Mouse (Mus musculus) myocyte (in vitro differentiated cells): Measurements from ENCODE around the gene Gpat2.

Experiments
- CEBPB ChIP-seq: IDR thresholded peaks from 2 replicates; pipeline ENCODE4 v1.6.1; 2011; ENCODE audit warnings: mild to moderate bottlenecking, moderate library complexity; ENCODE audit not compliant: poor library complexity, insufficient read depth, severe bottlenecking
- E2F4 ChIP-seq: IDR thresholded peaks from one replicate; pipeline ENCODE4 v1.6.1; 2011; ENCODE audit warnings: mild to moderate bottlenecking, control low read depth, moderate library complexity; ENCODE audit not compliant: insufficient read depth
- MAX ChIP-seq: IDR thresholded peaks from one replicate; pipeline ENCODE4 v1.6.1; 2011; ENCODE audit warnings: low read depth, mild to moderate bottlenecking, control low read depth
- MYOD1 ChIP-seq, 3 experiments: IDR thresholded peaks; one replicate each; pipeline ENCODE4 v1.6.1; 2011; ENCODE audit warnings: control low read depth in 2 of 3, low read depth in 2 of 3, mild to moderate bottlenecking in 2 of 3, moderate library complexity in 1 of 3; ENCODE audit not compliant: insufficient read length in 2 of 3, control insufficient read depth in 1 of 3
- MYOG ChIP-seq, 3 experiments: IDR thresholded peaks; one replicate each; pipeline ENCODE4 v1.6.1; 2011; ENCODE audit warnings: control low read depth in 2 of 3, low read depth in 2 of 3, mild to moderate bottlenecking in 2 of 3; ENCODE audit not compliant: insufficient read length in 2 of 3, control insufficient read depth in 1 of 3, insufficient read depth in 1 of 3
- POLR2A ChIP-seq: IDR thresholded peaks from one replicate; pipeline ENCODE4 v1.6.1; 2011; ENCODE audit warnings: low read depth, mild to moderate bottlenecking, control low read depth, moderate library complexity; ENCODE audit not compliant: insufficient read length
- POLR2AphosphoS2 ChIP-seq: IDR thresholded peaks from one replicate; pipeline ENCODE4 v1.6.1; 2011; ENCODE audit warnings: low read depth, control low read depth; ENCODE audit not compliant: insufficient read length
- REST ChIP-seq: IDR thresholded peaks from one replicate; pipeline ENCODE4 v1.6.1; 2011; ENCODE audit warnings: mild to moderate bottlenecking, control low read depth, moderate library complexity; ENCODE audit not compliant: insufficient read depth, insufficient read length
- SRF ChIP-seq: IDR thresholded peaks from one replicate; pipeline ENCODE4 v1.6.1; 2011; ENCODE audit warnings: low read depth; ENCODE audit not compliant: control insufficient read depth, insufficient read length
- TCF12 ChIP-seq: IDR thresholded peaks from one replicate; pipeline ENCODE4 v1.6.1; 2011; ENCODE audit warnings: mild to moderate bottlenecking, control low read depth; ENCODE audit not compliant: poor library complexity, insufficient read depth, severe bottlenecking
- USF1 ChIP-seq: IDR thresholded peaks from one replicate; pipeline ENCODE4 v1.6.1; 2011; ENCODE audit warnings: low read depth, mild to moderate bottlenecking, control low read depth, moderate library complexity

- no peak for TF ChIP-seq POLR2AphosphoS2
- no peak for TF ChIP-seq TCF12
- no peak for TF ChIP-seq POLR2A
- no peak for TF ChIP-seq E2F4
- no peak for TF ChIP-seq MAX
- no peak for TF ChIP-seq USF1
- no peak for TF ChIP-seq MYOG (IDR thresholded peaks at IDR 0.05; ENCODE audit: control insufficient read depth in 1 of 3, insufficient read depth in 1 of 3, insufficient read length in 2 of 3, low read depth in 2 of 3)
- TF ChIP-seq MYOD1 (IDR thresholded peaks at IDR 0.05; ENCODE audit: control insufficient read depth in 1 of 3, insufficient read length in 2 of 3, low read depth in 2 of 3) = no peak
- no peak for TF ChIP-seq REST
- TF ChIP-seq SRF = no peak
- TF ChIP-seq CEBPB = no peak
Observed at GRCm38 (mm10) chr2:127398738-127399137, 26.3 kb upstream of the Gpat2 start.
